Mouse (Mus musculus) embryonic facial prominence, embryonic 14.5 days (tissue): Measurements from ENCODE around the gene Ranbp10. TPM values are rescaled to one million over a fixed set of nuclear protein-coding genes. Genes with fewer than 3 reads are reported as not detected.

Source experiments
- ATAC-seq: fragments of 200-750 bp; cut with Nextera tagmentation; 2 replicates; pipeline ENCODE4 v1.8.0; 2017; ENCODE audit warnings: low read depth, moderate number of reproducible peaks, moderate TSS enrichment
- DNase-seq: peaks from one replicate; pipeline ENCODE4 v3.0.0-alpha.2; 2015; ENCODE audit warnings: low spot score
- H3K27ac ChIP-seq: fragments of 300-500 bp; sonication (generic); replicated peaks from 2 replicates; pipeline ENCODE4 v1.5.1; 2014; ENCODE audit warnings: low read depth, mild to moderate bottlenecking, low read length, moderate library complexity
- H3K27me3 ChIP-seq: fragments of 300-500 bp; sonication (generic); replicated peaks from 2 replicates; pipeline ENCODE4 v1.6.1; 2014; ENCODE audit warnings: low read length; ENCODE audit not compliant: control insufficient read depth, insufficient read depth
- H3K36me3 ChIP-seq: fragments of 300-500 bp; sonication (generic); 2 replicates; pipeline ENCODE4 v1.6.1; 2014; ENCODE audit warnings: low read length, mixed read lengths; ENCODE audit not compliant: control insufficient read depth, insufficient read depth
- H3K4me1 ChIP-seq: fragments of 300-500 bp; sonication (generic); 2 replicates; pipeline ENCODE4 v1.6.1; 2014; ENCODE audit warnings: antibody characterized with exemption, low read length; ENCODE audit not compliant: control insufficient read depth, insufficient read depth
- H3K4me2 ChIP-seq: fragments of 300-500 bp; sonication (generic); 2 replicates; pipeline ENCODE4 v1.6.1; 2014; ENCODE audit warnings: low read depth, mild to moderate bottlenecking, low read length, moderate library complexity, mixed read lengths
- H3K4me3 ChIP-seq: fragments of 300-500 bp; sonication (generic); 2 replicates; pipeline ENCODE4 v1.5.1; 2014; ENCODE audit warnings: low read depth, mild to moderate bottlenecking, low read length
- H3K9ac ChIP-seq: fragments of 300-500 bp; sonication (generic); 2 replicates; pipeline ENCODE4 v1.6.1; 2014; ENCODE audit warnings: low read depth, mild to moderate bottlenecking, low read length, moderate library complexity, mixed read lengths
- H3K9me3 ChIP-seq: fragments of 300-500 bp; sonication (generic); 2 replicates; pipeline ENCODE4 v1.6.1; 2016; ENCODE audit warnings: low read length; ENCODE audit not compliant: control insufficient read depth
- WGBS: fragments of 180-500 bp; shearing (Covaris S2); extraction: QIAGEN DNeasy Blood & Tissue Kit; methylation state at CpG from one replicate; pipeline ENCODE4 v1.1.7; 2014; 5-methylcytosine and 5-hydroxymethylcytosine counted together
- polyA plus RNA-seq: library from polyadenylated mRNA; unstranded; fragments of >200 nt; fragmentation: Nextera tagmentation; extraction: Ambion mirVana; gene quantifications from 2 replicates; pipeline ENCODE4 v1.2.1, GENCODE M21; 2014

The Ranbp10 gene
- polyA plus RNA-seq, 1 experiment from 2014 or later, result 11.2 TPM

- no peak overlapping the region for H3K4me2 ChIP-seq
- DNase-seq, result no peak
- H3K9me3 ChIP-seq, result no peaks in the 10 kb centered on the region
- no peak for ATAC-seq
- H3K27me3 ChIP-seq, result no peaks in the 10 kb centered on the region
- H3K27ac ChIP-seq, result no peak overlapping the region
- peaks cover 8% of the 10 kb centered on the region; the same call in 1 of the 2 replicates for H3K36me3 ChIP-seq
- H3K4me1 ChIP-seq, result no peaks in the 10 kb centered on the region
- no peak overlapping the region for H3K4me3 ChIP-seq
- no peak overlapping the region for H3K9ac ChIP-seq
- WGBS, result 95% methylated on average over 5 of the region's 5 CpGs
Observed at GRCm38 (mm10) chr8:105732186-105732585, 95.0 kb downstream of the Ranbp10 start.

- no peak overlapping the region for H3K27ac ChIP-seq
Observed at GRCm38 (mm10) chr8:105727397-105728124, 99.6 kb downstream of the Ranbp10 start.

GRCm38 (mm10) chr8:105725726-105726125 lies 101.4 kb downstream of the Ranbp10 start:
- H3K36me3 ChIP-seq, result peaks cover 33% of the 10 kb centered on the region
- no peaks in the 10 kb centered on the region for H3K9me3 ChIP-seq
- ATAC-seq, result no peak
- DNase-seq, result no peak
- 75% methylated on average over 5 of the region's 5 CpGs for WGBS
- H3K27ac ChIP-seq, result no peak overlapping the region
- H3K27me3 ChIP-seq, result no peaks in the 10 kb centered on the region
- no peaks in the 10 kb centered on the region for H3K4me1 ChIP-seq
- H3K4me2 ChIP-seq, result no peak overlapping the region
- H3K9ac ChIP-seq, result no peak overlapping the region
- no peak overlapping the region for H3K4me3 ChIP-seq

More at GRCm38 (mm10) chr8:105727397-105728124, 99.6 kb downstream of the Ranbp10 start:
- no peaks in the 10 kb centered on the region for H3K4me1 ChIP-seq
- no peak overlapping the region for H3K4me2 ChIP-seq
- no peak overlapping the region; the same call in 1 of the 2 replicates for H3K9ac ChIP-seq
- DNase-seq (peak; percentile 42), ATAC-seq (no peak)
- H3K4me3 ChIP-seq, result no peak overlapping the region
- H3K27me3 ChIP-seq, result no peaks in the 10 kb centered on the region
- 86% methylated on average over 18 of the region's 18 CpGs for WGBS
- peaks cover 33% of the 10 kb centered on the region for H3K36me3 ChIP-seq
- H3K9me3 ChIP-seq, result no peaks in the 10 kb centered on the region

- Histone ChIP-seq H3K4me2 (no peak overlapping the region), H3K9ac (no peak overlapping the region), H3K36me3 (peaks cover 29% of the 10 kb centered on the region), H3K9me3 (no peaks in the 10 kb centered on the region), H3K4me1 (no peaks in the 10 kb centered on the region), H3K27me3 (no peaks in the 10 kb centered on the region), H3K4me3 (no peak overlapping the region), H3K27ac (no peak overlapping the region)
- WGBS, result 88% methylated on average over 9 of the region's 9 CpGs
- DNase-seq, result no peak
- no peak for ATAC-seq
Observed at GRCm38 (mm10) chr8:105722861-105723260, 104.3 kb downstream of the Ranbp10 start.

- Histone ChIP-seq H3K4me2 (no peak overlapping the region), H3K36me3 (peaks cover 21% of the 10 kb centered on the region), H3K27me3 (no peaks in the 10 kb centered on the region), H3K27ac (no peak overlapping the region), H3K4me1 (no peaks in the 10 kb centered on the region), H3K9ac (no peak overlapping the region), H3K9me3 (no peaks in the 10 kb centered on the region), H3K4me3 (no peak overlapping the region)
- ATAC-seq (no peak), DNase-seq (no peak)
- 85% methylated on average over 4 of the region's 4 CpGs for WGBS
Observed at GRCm38 (mm10) chr8:105719637-105720036, 107.5 kb downstream of the Ranbp10 start.

Other genes with a start within 250 kb of the Ranbp10 start
- 22.4 and 23.6 TPM in 2 replicates for gene Ripor1, start 222.1 kb downstream of the Ranbp10 start, polyA plus RNA-seq
- 80.9 and 82.5 TPM in 2 replicates for gene Ctcf, start 190.8 kb downstream of the Ranbp10 start, polyA plus RNA-seq
- gene Agrp, start 190.0 kb downstream of the Ranbp10 start, polyA plus RNA-seq, result 1.7 and 1.9 TPM in 2 replicates
- 1.1 and 1.4 TPM in 2 replicates for gene Carmil2, start 141.1 kb downstream of the Ranbp10 start, polyA plus RNA-seq
- 56.4 and 58.7 TPM in 2 replicates for gene Acd, start 126.2 kb downstream of the Ranbp10 start, polyA plus RNA-seq
- 17.8 and 18.4 TPM in 2 replicates for gene Pard6a, start 126.2 kb downstream of the Ranbp10 start, polyA plus RNA-seq
- 0.42 TPM in 1 of 2 replicates, not detected in the other for gene 4933405L10Rik, start 119.7 kb downstream of the Ranbp10 start, polyA plus RNA-seq
- 20.7 and 20.8 TPM in 2 replicates for gene Enkd1, start 119.1 kb downstream of the Ranbp10 start, polyA plus RNA-seq
- gene Gfod2, start 68.7 kb downstream of the Ranbp10 start, polyA plus RNA-seq, result 14.7 and 15.1 TPM in 2 replicates
- gene Tsnaxip1, start 381 bp upstream of the Ranbp10 start, polyA plus RNA-seq, result 0.52 and 3.4 TPM in 2 replicates
- gene Cenpt, start 25.9 kb upstream of the Ranbp10 start, polyA plus RNA-seq, result 35.0 and 35.8 TPM in 2 replicates
- 59.6 and 61.8 TPM in 2 replicates for gene Thap11, start 27.8 kb upstream of the Ranbp10 start, polyA plus RNA-seq
- gene Nutf2, start 33.2 kb upstream of the Ranbp10 start, polyA plus RNA-seq, result 223 and 258 TPM in 2 replicates
- gene Edc4, start 53.5 kb upstream of the Ranbp10 start, polyA plus RNA-seq, result 35.8 and 42.0 TPM in 2 replicates
- gene Nrn1l, start 66.2 kb upstream of the Ranbp10 start, polyA plus RNA-seq, result 0.62 and 0.71 TPM in 2 replicates
- gene Pskh1, start 73.1 kb upstream of the Ranbp10 start, polyA plus RNA-seq, result 26.1 and 34.0 TPM in 2 replicates
- 0.57 and 1.1 TPM in 2 replicates for gene Ctrl, start 106.5 kb upstream of the Ranbp10 start, polyA plus RNA-seq
- gene Psmb10, start 111.1 kb upstream of the Ranbp10 start, polyA plus RNA-seq, result 35.9 and 37.3 TPM in 2 replicates
- 1.7 and 1.8 TPM in 2 replicates for gene Lcat, start 116.0 kb upstream of the Ranbp10 start, polyA plus RNA-seq
- gene Slc12a4, start 138.7 kb upstream of the Ranbp10 start, polyA plus RNA-seq, result 42.8 and 43.9 TPM in 2 replicates
- gene Dpep3, start 152.1 kb upstream of the Ranbp10 start, polyA plus RNA-seq, result not detected in 2 replicates
- 16.0 and 20.2 TPM in 2 replicates for gene Dus2, start 164.0 kb upstream of the Ranbp10 start, polyA plus RNA-seq
- not detected in 2 replicates for gene Dpep2nb, start 178.6 kb upstream of the Ranbp10 start, polyA plus RNA-seq
- gene Ddx28, start 184.5 kb upstream of the Ranbp10 start, polyA plus RNA-seq, result 14.7 and 15.8 TPM in 2 replicates
- gene Nfatc3, start 231.5 kb upstream of the Ranbp10 start, polyA plus RNA-seq, result 7.2 and 7.3 TPM in 2 replicates